Mouse (Mus musculus) liver, adult 2 months (tissue): Measurements from ENCODE around the gene Btrc.

Experiments used
- CTCF ChIP-seq: fragments of 200-500 bp; IDR thresholded peaks from 2 replicates; pipeline ENCODE4 v1.5.1; 2011; ENCODE audit warnings: low read depth, low read length, control low read depth
- POLR2A ChIP-seq: fragments of 200-500 bp; IDR thresholded peaks from 2 replicates; pipeline ENCODE4 v1.6.1; 2011; ENCODE audit warnings: low read length, control low read depth; ENCODE audit not compliant: insufficient read depth; ENCODE audit errors: extremely low read depth

DNA sequence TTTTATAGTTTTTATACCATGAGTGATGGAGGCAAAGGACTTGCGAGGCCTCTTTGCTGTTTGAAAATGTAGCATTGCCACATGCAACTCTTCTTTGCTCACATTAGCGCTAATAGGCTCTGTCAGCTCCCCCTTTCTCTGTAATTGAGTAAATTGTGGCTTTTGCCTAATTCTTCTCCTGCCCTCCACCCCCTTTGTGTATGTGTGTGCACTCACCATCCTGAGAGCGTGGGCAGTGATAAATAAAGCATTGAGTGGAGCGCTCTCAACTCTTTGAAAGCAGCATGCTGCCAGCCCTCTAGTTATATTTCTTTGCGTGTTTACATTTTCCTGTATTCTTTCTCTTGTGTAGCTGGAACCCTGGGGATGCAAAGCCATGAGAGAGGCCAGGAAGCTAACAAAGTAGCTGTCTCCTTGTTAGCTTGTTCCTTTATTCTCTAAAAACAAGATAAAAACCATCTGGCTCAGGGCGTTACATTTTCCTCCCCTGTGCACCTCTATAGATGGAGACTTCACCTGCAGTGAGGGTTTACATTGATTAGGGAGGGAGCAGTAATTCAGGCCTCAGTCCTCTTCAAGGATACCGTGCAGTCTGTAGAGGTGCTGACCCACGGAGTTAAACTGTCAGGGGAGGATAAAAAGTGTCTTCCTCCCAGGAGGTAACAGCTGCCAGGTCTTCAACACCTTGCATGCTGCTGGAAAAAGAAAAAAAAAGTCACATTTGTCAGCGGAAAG lies 96.6 kb downstream of the Btrc start:
- TF ChIP-seq CTCF (no peak), POLR2A (no peak)
